Mouse (Mus musculus) liver, embryonic 16.5 days (tissue): Measurements from ENCODE around the gene Lurap1. TPM values are rescaled to one million over a fixed set of nuclear protein-coding genes. Genes with fewer than 3 reads are reported as not detected.

Experiments
- ATAC-seq: fragments of 200-750 bp; cut with Nextera tagmentation; 2 replicates; pipeline ENCODE4 v1.8.0; 2017; ENCODE audit warnings: low read depth, mild to moderate bottlenecking, moderate number of reproducible peaks, moderate library complexity
- H3K27ac ChIP-seq: fragments of 300-500 bp; sonication (generic); 2 replicates; pipeline ENCODE4 v1.5.1; 2014; ENCODE audit warnings: mild to moderate bottlenecking, low read length
- H3K27me3 ChIP-seq: fragments of 300-500 bp; sonication (generic); 2 replicates; pipeline ENCODE4 v1.6.1; 2014; ENCODE audit warnings: low read depth, low read length, mixed read lengths; ENCODE audit not compliant: control insufficient read depth, insufficient read depth
- H3K36me3 ChIP-seq: fragments of 300-500 bp; sonication (generic); 2 replicates; pipeline ENCODE4 v1.6.1; 2014; ENCODE audit warnings: mild to moderate bottlenecking; ENCODE audit not compliant: control insufficient read depth, insufficient read depth
- H3K4me1 ChIP-seq: fragments of 300-500 bp; sonication (generic); 2 replicates; pipeline ENCODE4 v1.6.1; 2014; ENCODE audit warnings: low read depth, low read length, mixed read lengths; ENCODE audit not compliant: control insufficient read depth
- H3K4me2 ChIP-seq: fragments of 300-500 bp; sonication (generic); 2 replicates; pipeline ENCODE4 v1.6.1; 2014; ENCODE audit warnings: low read depth, low read length, mixed read lengths
- H3K4me3 ChIP-seq: fragments of 300-500 bp; sonication (generic); 2 replicates; pipeline ENCODE4 v1.5.1; 2014; ENCODE audit warnings: low read depth, mild to moderate bottlenecking, low read length
- H3K9ac ChIP-seq: fragments of 300-500 bp; sonication (generic); 2 replicates; pipeline ENCODE4 v1.6.1; 2014; ENCODE audit warnings: low read depth, low read length
- H3K9me3 ChIP-seq: fragments of 300-500 bp; sonication (generic); replicated peaks from 2 replicates; pipeline ENCODE4 v1.6.1; 2016; ENCODE audit warnings: low read length; ENCODE audit not compliant: control insufficient read depth
- WGBS: fragments of 180-500 bp; shearing (Covaris S2); extraction: QIAGEN DNeasy Blood & Tissue Kit; methylation state at CpG from one replicate; pipeline ENCODE4 v1.1.7; 2014; ENCODE audit not compliant: insufficient replicate concordance; 5-methylcytosine and 5-hydroxymethylcytosine counted together
- polyA plus RNA-seq: library from polyadenylated mRNA; unstranded; fragments of >200 nt; fragmentation: Nextera tagmentation; extraction: Ambion mirVana; gene quantifications from 2 replicates; pipeline ENCODE4 v1.2.1, GENCODE M21; 2015

Lurap1 gene
- polyA plus RNA-seq, 1 experiment from 2014 or later: 0.38 TPM

DNA sequence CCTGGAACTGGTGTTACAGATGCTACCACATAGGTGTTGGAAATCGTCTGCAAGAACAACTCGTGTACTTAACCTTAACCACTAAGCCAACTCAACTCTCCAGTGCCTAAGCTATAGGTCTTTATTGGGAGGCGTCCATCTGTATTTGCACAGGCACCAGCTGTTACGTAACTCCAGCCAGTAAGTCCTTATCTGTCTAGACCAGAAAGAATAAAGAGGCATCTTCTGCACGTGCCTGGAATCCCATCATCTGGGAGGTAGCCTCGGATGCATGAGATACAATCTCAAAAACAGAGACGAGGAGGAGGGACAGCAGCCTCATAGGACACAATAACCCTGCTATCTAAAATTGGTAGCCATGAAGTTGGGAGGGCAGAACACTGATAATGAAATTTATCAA is 50.2 kb downstream of the Lurap1 start:
- Histone ChIP-seq H3K4me1 (peaks cover 15% of the 10 kb centered on the region), H3K9ac (no peak overlapping the region), H3K4me2 (no peak overlapping the region), H3K27me3 (no peaks in the 10 kb centered on the region), H3K27ac (peak overlapping the region; percentile 72), H3K9me3 (no peaks in the 10 kb centered on the region), H3K36me3 (peaks cover 64% of the 10 kb centered on the region), H3K4me3 (no peak overlapping the region)
- peak; percentile 85 for ATAC-seq
- 12% methylated on average over 7 of the region's 7 CpGs for WGBS

DNA sequence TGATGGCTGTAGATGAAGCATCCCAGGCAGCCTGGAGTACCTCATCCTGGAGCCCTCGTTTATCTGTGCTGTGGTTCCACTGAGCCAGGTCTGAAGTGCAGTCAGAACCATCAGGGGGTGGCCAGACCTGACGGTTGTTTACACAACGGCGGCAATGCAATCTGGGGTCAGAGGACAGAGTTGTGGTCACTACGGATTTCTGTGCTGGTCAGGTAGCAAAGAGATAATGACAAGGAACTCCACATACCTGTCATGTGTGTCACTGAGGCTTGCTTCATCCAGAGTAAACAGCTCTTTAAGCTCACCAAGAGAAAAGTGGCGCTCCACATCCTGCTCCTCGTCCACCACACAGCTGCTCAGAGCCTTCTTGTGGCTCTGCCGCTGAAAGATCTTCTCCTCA is 53.9 kb downstream of the Lurap1 start:
- peak; percentile 74 for ATAC-seq
- WGBS: 71% methylated on average over 8 of the region's 8 CpGs
- H3K27ac ChIP-seq: 0 out of 2 replicates have a peak overlapping the region, but pooled peaks have one; percentile 23

DNA sequence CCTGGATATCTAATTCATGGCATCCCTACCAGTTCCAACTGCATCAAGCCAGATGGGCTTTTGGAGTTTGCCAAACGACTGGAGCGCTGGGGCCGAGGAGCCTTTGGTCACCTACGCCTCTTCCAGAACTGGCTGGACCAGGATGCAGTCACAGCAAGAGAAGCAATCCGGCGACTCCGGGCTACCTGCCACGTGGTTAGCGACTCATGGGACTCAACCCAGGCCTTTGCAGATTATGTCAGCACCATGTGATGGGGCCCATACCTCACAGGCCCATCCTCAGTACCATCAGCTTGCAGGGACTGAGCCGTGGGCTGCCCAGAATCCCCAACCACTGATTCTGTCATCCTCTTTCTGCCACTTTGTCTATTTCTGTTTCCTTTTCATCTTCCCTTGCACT is 54.8 kb downstream of the Lurap1 start:
- Histone ChIP-seq H3K9me3 (no peaks in the 10 kb centered on the region), H3K4me3 (no peak overlapping the region), H3K36me3 (peaks cover 58% of the 10 kb centered on the region), H3K4me1 (peaks cover 10% of the 10 kb centered on the region), H3K9ac (no peak overlapping the region), H3K27me3 (no peaks in the 10 kb centered on the region), H3K4me2 (no peak overlapping the region), H3K27ac (no peak overlapping the region)
- WGBS: 85% methylated on average over 10 of the region's 10 CpGs
- ATAC-seq: no peak

More for the DNA sequence above, 53.9 kb downstream of the Lurap1 start:
- Histone ChIP-seq H3K9me3 (no peaks in the 10 kb centered on the region), H3K9ac (no peak overlapping the region), H3K36me3 (peaks cover 62% of the 10 kb centered on the region), H3K4me2 (no peak overlapping the region), H3K4me1 (peaks cover 15% of the 10 kb centered on the region), H3K4me3 (no peak overlapping the region), H3K27me3 (no peaks in the 10 kb centered on the region)

DNA sequence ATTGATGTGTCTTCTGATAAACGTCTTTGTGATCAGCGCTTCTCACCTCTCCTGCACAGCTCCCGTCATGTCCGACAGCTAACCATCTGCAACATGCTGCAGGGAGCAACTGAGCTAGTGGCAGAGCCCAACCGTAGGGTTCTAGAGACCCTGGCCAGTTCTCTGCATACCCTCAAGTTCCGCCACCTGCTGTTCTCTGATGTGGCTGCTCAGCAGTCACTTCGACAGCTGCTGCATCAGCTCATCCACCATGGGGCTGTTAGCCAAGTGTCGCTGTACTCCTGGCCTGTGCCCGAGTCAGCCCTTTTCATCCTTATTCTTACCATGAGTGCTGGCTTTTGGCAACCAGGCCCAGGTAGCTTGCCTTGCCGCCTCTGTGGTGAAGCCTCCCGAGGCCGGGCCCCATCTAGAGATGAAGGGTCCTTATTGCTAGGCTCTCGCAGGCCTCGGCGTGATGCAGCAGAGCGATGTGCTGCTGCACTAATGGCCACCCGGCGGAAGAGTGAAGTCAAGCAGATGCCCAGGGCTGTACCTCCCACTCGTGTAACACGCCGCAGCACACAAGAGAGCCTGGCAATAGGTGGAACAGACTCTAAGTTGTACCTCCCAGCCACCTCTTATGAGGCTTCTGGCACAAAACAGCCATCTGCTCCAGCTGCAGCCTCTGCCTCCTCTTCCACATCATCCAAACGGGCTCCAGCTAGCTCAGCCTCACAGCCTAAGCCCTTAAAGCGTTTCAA is 62.5 kb downstream of the Lurap1 start:
- Histone ChIP-seq H3K27ac (no peak overlapping the region), H3K36me3 (peaks cover 12% of the 10 kb centered on the region), H3K9me3 (no peaks in the 10 kb centered on the region), H3K9ac (no peak overlapping the region), H3K27me3 (no peaks in the 10 kb centered on the region), H3K4me1 (no peaks in the 10 kb centered on the region), H3K4me3 (no peak overlapping the region), H3K4me2 (no peak overlapping the region)
- 88% methylated on average over 23 of the region's 23 CpGs for WGBS
- ATAC-seq: no peak

Other genes with a start within 250 kb of the Lurap1 start
- gene Dmbx1, start 211.4 kb downstream of the Lurap1 start, polyA plus RNA-seq: not detected in 2 replicates
- 12.2 and 14.5 TPM in 2 replicates for gene Faah, start 133.4 kb downstream of the Lurap1 start, polyA plus RNA-seq
- 8.6 and 8.9 TPM in 2 replicates for gene Nsun4, start 97.5 kb downstream of the Lurap1 start, polyA plus RNA-seq
- 296 and 326 TPM in 2 replicates for gene Uqcrh, start 76.3 kb downstream of the Lurap1 start, polyA plus RNA-seq
- 24.3 and 26.1 TPM in 2 replicates for gene Lrrc41, start 76.1 kb downstream of the Lurap1 start, polyA plus RNA-seq
- 23.1 and 23.7 TPM in 2 replicates for gene Rad54l, start 27.6 kb downstream of the Lurap1 start, polyA plus RNA-seq
- gene Pomgnt1, start 27.5 kb downstream of the Lurap1 start, polyA plus RNA-seq: 10.4 and 11.8 TPM in 2 replicates
- 0.27 TPM in 1 of 2 replicates, not detected in the other for gene Tspan1, start 16.3 kb upstream of the Lurap1 start, polyA plus RNA-seq
- gene 1700042G07Rik, start 22.0 kb upstream of the Lurap1 start, polyA plus RNA-seq: not detected in 2 replicates
- gene Gm49337, start 22.0 kb upstream of the Lurap1 start, polyA plus RNA-seq: not detected in 2 replicates
- gene Pik3r3, start 70.3 kb upstream of the Lurap1 start, polyA plus RNA-seq: 0.61 and 0.72 TPM in 2 replicates